Comparison of ENCODE assay signal across 8 mouse cellular contexts in genomic region chr5:107921400-107922252, GRCm38 (mm10). TPM values are rescaled to one million over a fixed set of nuclear protein-coding genes. Genes with fewer than 3 reads are reported as not detected.
DNase-seq lines count a peak whose midpoint lies in the region; ATAC-seq and TF ChIP-seq lines count a peak whose summit lies in the region.

No protein-coding gene starts in this region.

- H3K36me3 ChIP-seq in heart, adult 2 months (ENCODE audit: control insufficient read depth, insufficient read depth, low read length) = no peaks in the 10 kb centered on the region
- H3K36me3 ChIP-seq in forebrain, embryonic 15.5 days = no peaks in the 10 kb centered on the region

- no peaks in the 10 kb centered on the region for H3K9me3 ChIP-seq in forebrain, embryonic 15.5 days

- no peak overlapping the region for H3K4me3 ChIP-seq in heart, adult 2 months
- no peak overlapping the region for H3K4me3 ChIP-seq in forebrain, embryonic 15.5 days

- TF ChIP-seq CTCF in heart, adult 2 months (IDR thresholded peaks at IDR 0.05) = peak; percentile 93

- no peak for DNase-seq in heart, adult 2 months
- no peak for DNase-seq in heart, postnatal 25 days (ENCODE audit: low spot score)
- peak; percentile 83 for DNase-seq in CD4-positive helper T cell, adult 2 months (ENCODE audit: low read depth, low spot score)
- DNase-seq in c-Kit-negative CD71-positive TER-119-positive erythroid progenitor cells, embryonic 14.5 days (ENCODE audit: low read depth, low spot score) = peak; percentile 59
- DNase-seq in kidney, postnatal 36 days = peak; percentile 50 to 80
- peak; percentile 75 for DNase-seq in mesoderm, embryonic 11.5 days (ENCODE audit: low read depth, low spot score)
- DNase-seq in ovary, postnatal 10 days (ENCODE audit: low spot score) = no peak

- H3K27ac ChIP-seq in heart, adult 2 months = no peak overlapping the region
- no peak overlapping the region for H3K27ac ChIP-seq in forebrain, embryonic 15.5 days (replicated peaks)

- peaks cover 2% of the 10 kb centered on the region for H3K4me1 ChIP-seq in heart, adult 2 months (ENCODE audit: control insufficient read depth, insufficient read depth, low read length)
- H3K4me1 ChIP-seq in forebrain, embryonic 15.5 days = no peaks in the 10 kb centered on the region

- intact Hi-C loops in heart, adult 2 months (cut with DNase I) = loop anchor here (1.0 to 5.0 kb wide), 5 partner anchors 65 to 241 kb away; no protein-coding TSS in a partner anchor
- intact Hi-C loops in heart, postnatal 25 days (cut with DNase I) = loop anchor here (2.0 kb wide), 2 partner anchors 65 to 113 kb away; partner anchors contain the start of gene Fam69a

- TF ChIP-seq EP300 in heart, adult 2 months (IDR thresholded peaks at IDR 0.05; ENCODE audit: insufficient read depth, low read depth, low read length) = no peak

- no peaks in the 10 kb centered on the region for H3K27me3 ChIP-seq in heart, adult 2 months (ENCODE audit: control insufficient read depth, insufficient read depth, low read length)
- H3K27me3 ChIP-seq in forebrain, embryonic 15.5 days = no peaks in the 10 kb centered on the region

- no peak for TF ChIP-seq POLR2A in heart, adult 2 months (IDR thresholded peaks at IDR 0.05; ENCODE audit: insufficient read depth, low read depth, low read length)

- 75% methylated on average over 2 of the region's 2 CpGs for WGBS in heart, adult 2 months
- WGBS in forebrain, embryonic 15.5 days = 82% methylated on average over 2 of the region's 2 CpGs

- H3K4me2 ChIP-seq in forebrain, embryonic 15.5 days (replicated peaks) = no peak overlapping the region

- ATAC-seq in forebrain, embryonic 15.5 days (replicated peaks) = peak; percentile 70

- H3K9ac ChIP-seq in heart, adult 2 months (ENCODE audit: low read depth, low read length) = 0 out of 2 replicates have a peak overlapping the region, but pooled peaks have one; percentile 41
- H3K9ac ChIP-seq in forebrain, embryonic 15.5 days (replicated peaks) = no peak overlapping the region

- no peaks in the 10 kb centered on the region for H3K79me2 ChIP-seq in heart, adult 2 months (replicated peaks; ENCODE audit: control insufficient read depth, insufficient read depth, low read length)

RNA-seq across cellular contexts. Expression of gene Rpl5, which starts 21.3 kb away (rescaled TPM):
- total RNA-seq in heart, adult 2 months (2021) = 10 to 100 TPM; 29.2 to 31.4 TPM
- 12.5 and 20.4 TPM in 2 replicates for polyA plus RNA-seq in heart, adult 2 months (2012; rRNA removed)
- total RNA-seq in heart, postnatal 25 days (2021) = 10 to 100 TPM; 30.6 to 34.7 TPM
- polyA plus RNA-seq in forebrain, embryonic 15.5 days (2015; fragmentation: Nextera tagmentation; extraction: Ambion mirVana) = 69.9 and 71.3 TPM in 2 replicates

RNA-seq across cellular contexts. Expression of gene Evi5, which starts 46.7 kb away (rescaled TPM):
- total RNA-seq in heart, adult 2 months (2021) = 10 to 100 TPM; 20.5 to 21.7 TPM
- polyA plus RNA-seq in heart, adult 2 months (2012; rRNA removed) = 7.4 and 11.6 TPM in 2 replicates
- 10 to 100 TPM; 17.9 to 22.1 TPM for total RNA-seq in heart, postnatal 25 days (2021)
- 54.6 and 57.2 TPM in 2 replicates for polyA plus RNA-seq in forebrain, embryonic 15.5 days (2015; fragmentation: Nextera tagmentation; extraction: Ambion mirVana)

Comparison
In these comparisons a context has a peak if more than half of its experiments do, and no peak if none do; other contexts are left out.
1. DNase-seq: peak in CD4-positive helper T cell, adult 2 months (single experiment), c-Kit-negative CD71-positive TER-119-positive erythroid progenitor cells, embryonic 14.5 days (single experiment), kidney, postnatal 36 days (2 of 2) and mesoderm, embryonic 11.5 days (single experiment); none in heart, adult 2 months (0 of 2), heart, postnatal 25 days (single experiment) and ovary, postnatal 10 days (single experiment).